Mouse (Mus musculus) liver, postnatal 0 days (tissue): ENCODE data around the gene Sphk2.

Experiments
- CTCF ChIP-seq: sonication (generic); IDR thresholded peaks from 2 replicates; pipeline ENCODE4 v1.5.1; 2016; ENCODE audit warnings: antibody characterized with exemption, low read depth
- EP300 ChIP-seq: IDR thresholded peaks from 2 replicates; pipeline ENCODE4 v1.6.1; 2016; ENCODE audit warnings: antibody characterized with exemption, low read depth, mild to moderate bottlenecking

DNA sequence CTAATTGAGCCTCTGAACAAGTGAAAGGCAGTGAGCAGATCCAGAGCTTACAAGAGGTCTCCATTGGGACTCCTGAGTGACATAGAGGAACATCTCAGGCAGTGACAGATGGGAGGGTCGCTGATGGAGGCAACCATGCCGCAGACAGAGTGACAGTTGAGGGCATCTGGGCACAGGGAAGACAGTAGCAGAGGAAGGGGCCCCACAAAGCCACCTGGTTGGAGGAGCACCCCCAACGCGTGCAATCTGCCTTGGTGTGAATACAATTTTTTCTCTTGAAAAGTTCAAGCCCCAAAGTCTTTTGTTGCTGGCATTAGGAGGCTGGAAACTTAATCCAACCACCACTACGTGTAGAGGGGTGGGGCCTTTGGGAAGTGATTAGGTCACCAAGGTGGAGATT, 42.3 kb upstream of the Sphk2 start:
- TF ChIP-seq CTCF (no peak), EP300 (no peak)
